12 mouse cellular contexts compared by ENCODE assay signal in genomic region chr7:19821633-19822032, GRCm38 (mm10). TPM values are rescaled to one million over a fixed set of nuclear protein-coding genes. Genes with fewer than 3 reads are reported as not detected.
DNase-seq lines count a peak whose midpoint lies in the region; ATAC-seq and TF ChIP-seq lines count a peak whose summit lies in the region.
"Had no signal": no experiment of that assay in that cellular context is flagged by ENCODE, and none has a peak within 500 bp of the region (broad histone marks: within the 10 kb centered on the region; RNA-seq: fewer than 3 reads in every experiment).

No protein-coding gene starts in this region.

- H3K9me3 ChIP-seq in embryonic facial prominence, embryonic 12.5 days, result no peaks in the 10 kb centered on the region
- 0 out of 2 replicates have a peak, but pooled peaks cover 11% of the 10 kb centered on the region for H3K9me3 ChIP-seq in embryonic facial prominence, embryonic 10.5 days
- no peaks in the 10 kb centered on the region for H3K9me3 ChIP-seq in lung, embryonic 15.5 days
- no peaks in the 10 kb centered on the region for H3K9me3 ChIP-seq in intestine, postnatal 0 days (ENCODE audit: control insufficient read depth)
- no peaks in the 10 kb centered on the region; the same call in 1 of the 2 replicates for H3K9me3 ChIP-seq in stomach, embryonic 14.5 days (ENCODE audit: control insufficient read depth, low read depth, low read length)

- no peak overlapping the region for H3K9ac ChIP-seq in embryonic facial prominence, embryonic 12.5 days
- no peak overlapping the region for H3K9ac ChIP-seq in lung, embryonic 15.5 days
- H3K9ac ChIP-seq in intestine, postnatal 0 days (ENCODE audit: low read depth, low read length), result peak overlapping the region; percentile 75; the same call in 1 of the 2 replicates
- H3K9ac ChIP-seq in stomach, embryonic 14.5 days (replicated peaks; ENCODE audit: low read depth, low read length), result no peak overlapping the region; the same call in 1 of the 2 replicates
- H3K9ac ChIP-seq: forebrain, embryonic 15.5 days had no signal

- peaks cover 43% of the 10 kb centered on the region for H3K4me1 ChIP-seq in embryonic facial prominence, embryonic 12.5 days
- H3K4me1 ChIP-seq in embryonic facial prominence, embryonic 10.5 days, result peaks cover 45% of the 10 kb centered on the region
- H3K4me1 ChIP-seq in lung, embryonic 15.5 days, result peaks cover 52% of the 10 kb centered on the region
- peaks cover 12% of the 10 kb centered on the region; the same call in 1 of the 2 replicates for H3K4me1 ChIP-seq in intestine, postnatal 0 days (replicated peaks; ENCODE audit: control insufficient read depth, insufficient read depth, low read length)
- H3K4me1 ChIP-seq in stomach, embryonic 14.5 days (ENCODE audit: control insufficient read depth, insufficient read depth, low read length), result peaks cover 39% of the 10 kb centered on the region

- no peaks in the 10 kb centered on the region for H3K36me3 ChIP-seq in embryonic facial prominence, embryonic 12.5 days
- H3K36me3 ChIP-seq in embryonic facial prominence, embryonic 10.5 days (replicated peaks), result no peaks in the 10 kb centered on the region
- H3K36me3 ChIP-seq in lung, embryonic 15.5 days, result no peaks in the 10 kb centered on the region
- no peaks in the 10 kb centered on the region; the same call in 1 of the 2 replicates for H3K36me3 ChIP-seq in intestine, postnatal 0 days (ENCODE audit: control insufficient read depth, insufficient read depth)
- no peaks in the 10 kb centered on the region for H3K36me3 ChIP-seq in stomach, embryonic 14.5 days (ENCODE audit: control insufficient read depth, insufficient read depth, low read length)
- H3K36me3 ChIP-seq: forebrain, embryonic 15.5 days; midbrain, embryonic 10.5 days had no signal

- ATAC-seq in embryonic facial prominence, embryonic 12.5 days (ENCODE audit: insufficient number of reproducible peaks, insufficient read depth, low FRiP score, low TSS enrichment), result no peak
- ATAC-seq in lung, embryonic 15.5 days (ENCODE audit: borderline replicate concordance, extremely low read depth, low FRiP score, low TSS enrichment), result no peak
- no peak for ATAC-seq in intestine, postnatal 0 days
- no peak for ATAC-seq in stomach, embryonic 14.5 days (ENCODE audit: insufficient number of reproducible peaks, insufficient read depth, low FRiP score, low read depth)
- no peak for ATAC-seq in inflammation-experienced regulatory T-cells, adult 6 months
- ATAC-seq: forebrain, embryonic 15.5 days had no signal

- no peak for TF ChIP-seq CTCF in intestine, postnatal 0 days (IDR thresholded peaks at IDR 0.05; ENCODE audit: low read depth)

- H3K27me3 ChIP-seq in embryonic facial prominence, embryonic 12.5 days, result peaks cover 32% of the 10 kb centered on the region
- peaks cover 86% of the 10 kb centered on the region for H3K27me3 ChIP-seq in embryonic facial prominence, embryonic 10.5 days (replicated peaks; ENCODE audit: low read depth, poor library complexity, severe bottlenecking)
- H3K27me3 ChIP-seq in lung, embryonic 15.5 days, result peaks cover 8% of the 10 kb centered on the region
- no peaks in the 10 kb centered on the region for H3K27me3 ChIP-seq in intestine, postnatal 0 days (replicated peaks; ENCODE audit: control insufficient read depth, insufficient read depth, low read length)
- no peaks in the 10 kb centered on the region for H3K27me3 ChIP-seq in stomach, embryonic 14.5 days (ENCODE audit: control insufficient read depth, insufficient read depth, low read length)

- H3K4me3 ChIP-seq in embryonic facial prominence, embryonic 12.5 days, result no peak overlapping the region
- no peak overlapping the region for H3K4me3 ChIP-seq in embryonic facial prominence, embryonic 10.5 days
- no peak overlapping the region for H3K4me3 ChIP-seq in lung, embryonic 15.5 days
- peak overlapping the region; percentile 71 for H3K4me3 ChIP-seq in intestine, postnatal 0 days (ENCODE audit: low read depth, low read length)
- peak overlapping the region; percentile 47 for H3K4me3 ChIP-seq in stomach, embryonic 14.5 days (ENCODE audit: low read depth, low read length)

- no peak for DNase-seq in embryonic facial prominence, embryonic 10.5 days (ENCODE audit: low spot score)
- DNase-seq in lung, postnatal 4 days, result no peak
- no peak for DNase-seq in adrenal gland, postnatal 10 days
- DNase-seq: heart, adult 11 months; kidney, adult 8-10 months had no signal

- peak overlapping the region; percentile 72 for H3K4me2 ChIP-seq in embryonic facial prominence, embryonic 12.5 days (replicated peaks)
- peak overlapping the region; percentile 95 for H3K4me2 ChIP-seq in lung, embryonic 15.5 days
- peak overlapping the region; percentile 98 for H3K4me2 ChIP-seq in intestine, postnatal 0 days (replicated peaks; ENCODE audit: low read depth)
- H3K4me2 ChIP-seq in stomach, embryonic 14.5 days (replicated peaks; ENCODE audit: low read depth, low read length), result peak overlapping the region; percentile 87

- 48% methylated on average over 7 of the region's 7 CpGs for WGBS in embryonic facial prominence, embryonic 12.5 days
- WGBS in embryonic facial prominence, embryonic 10.5 days, result 56% methylated on average over 7 of the region's 7 CpGs
- WGBS in lung, embryonic 15.5 days, result 77% methylated on average over 7 of the region's 7 CpGs
- 74% methylated on average over 7 of the region's 7 CpGs for WGBS in intestine, postnatal 0 days
- 75% methylated on average over 7 of the region's 7 CpGs for WGBS in stomach, embryonic 14.5 days

- H3K27ac ChIP-seq in embryonic facial prominence, embryonic 12.5 days, result no peak overlapping the region
- H3K27ac ChIP-seq in embryonic facial prominence, embryonic 10.5 days (replicated peaks), result no peak overlapping the region
- no peak overlapping the region for H3K27ac ChIP-seq in lung, embryonic 15.5 days
- H3K27ac ChIP-seq in intestine, postnatal 0 days (ENCODE audit: low read depth, low read length), result peak overlapping the region; percentile 96
- H3K27ac ChIP-seq in stomach, embryonic 14.5 days (ENCODE audit: low read length), result no peak overlapping the region
- H3K27ac ChIP-seq: forebrain, embryonic 15.5 days had no signal

RNA-seq across cellular contexts. Expression of gene Bcl3, which starts 0.9 kb away (rescaled TPM):
- polyA plus RNA-seq in embryonic facial prominence, embryonic 12.5 days (2016; fragmentation: Nextera tagmentation; extraction: Ambion mirVana), result 2.2 TPM in 2 replicates
- polyA plus RNA-seq in embryonic facial prominence, embryonic 10.5 days (2016; fragmentation: Nextera tagmentation; extraction: Ambion mirVana), result 1.7 TPM in 2 replicates
- polyA plus RNA-seq in lung, embryonic 15.5 days (2015; fragmentation: Nextera tagmentation; extraction: Ambion mirVana), result 4.3 and 4.7 TPM in 2 replicates
- polyA plus RNA-seq in intestine, postnatal 0 days (2015; fragmentation: Nextera tagmentation; extraction: Ambion mirVana), result 19.0 and 23.7 TPM in 2 replicates
- 10.7 and 11.5 TPM in 2 replicates for polyA plus RNA-seq in stomach, embryonic 14.5 days (2014; fragmentation: Nextera tagmentation; extraction: Ambion mirVana)
- polyA plus RNA-seq in inflammation-experienced regulatory T-cells, adult 6 months (2017; shearing (Covaris generic)), result 10 to 100 TPM; 13.6 to 19.9 (median 18.5) TPM
- 10 to 100 TPM; 15.4 to 16.6 TPM for total RNA-seq in adrenal gland, postnatal 10 days (2021)

RNA-seq across cellular contexts. Expression of gene Cblc, which starts 25.0 kb away (rescaled TPM):
- 4.4 and 4.8 TPM in 2 replicates for polyA plus RNA-seq in embryonic facial prominence, embryonic 12.5 days (2016; fragmentation: Nextera tagmentation; extraction: Ambion mirVana)
- polyA plus RNA-seq in embryonic facial prominence, embryonic 10.5 days (2016; fragmentation: Nextera tagmentation; extraction: Ambion mirVana), result 1.9 and 2.9 TPM in 2 replicates
- polyA plus RNA-seq in lung, embryonic 15.5 days (2015; fragmentation: Nextera tagmentation; extraction: Ambion mirVana), result 15.2 and 16.1 TPM in 2 replicates
- polyA plus RNA-seq in intestine, postnatal 0 days (2015; fragmentation: Nextera tagmentation; extraction: Ambion mirVana), result 54.8 and 56.5 TPM in 2 replicates
- polyA plus RNA-seq in stomach, embryonic 14.5 days (2014; fragmentation: Nextera tagmentation; extraction: Ambion mirVana), result 15.1 and 17.7 TPM in 2 replicates
- polyA plus RNA-seq in inflammation-experienced regulatory T-cells, adult 6 months (2017; shearing (Covaris generic)), result under 1 TPM in 1 of 3 experiments, not detected in 2; 0.68 TPM
- total RNA-seq in adrenal gland, postnatal 10 days (2021), result 1 to 10 TPM; 1.8 to 3.2 TPM
- polyA plus RNA-seq: forebrain, embryonic 15.5 days had no signal

RNA-seq across cellular contexts. Expression of gene Gm19345, which starts 30.2 kb away (rescaled TPM):
- polyA plus RNA-seq in embryonic facial prominence, embryonic 12.5 days (2016; fragmentation: Nextera tagmentation; extraction: Ambion mirVana), result 0.20 and 0.62 TPM in 2 replicates
- polyA plus RNA-seq in embryonic facial prominence, embryonic 10.5 days (2016; fragmentation: Nextera tagmentation; extraction: Ambion mirVana), result not detected in 2 replicates
- polyA plus RNA-seq in lung, embryonic 15.5 days (2015; fragmentation: Nextera tagmentation; extraction: Ambion mirVana), result 0.16 TPM in 1 of 2 replicates, not detected in the other
- 0.16 and 0.39 TPM in 2 replicates for polyA plus RNA-seq in intestine, postnatal 0 days (2015; fragmentation: Nextera tagmentation; extraction: Ambion mirVana)
- polyA plus RNA-seq in stomach, embryonic 14.5 days (2014; fragmentation: Nextera tagmentation; extraction: Ambion mirVana), result not detected in 2 replicates
- not detected for polyA plus RNA-seq in inflammation-experienced regulatory T-cells, adult 6 months (2017; shearing (Covaris generic))
- total RNA-seq in adrenal gland, postnatal 10 days (2021), result not detected
- polyA plus RNA-seq: midbrain, embryonic 10.5 days had no signal

RNA-seq across cellular contexts. Expression of gene Ceacam16, which starts 39.5 kb away (rescaled TPM):
- not detected in 2 replicates for polyA plus RNA-seq in embryonic facial prominence, embryonic 12.5 days (2016; fragmentation: Nextera tagmentation; extraction: Ambion mirVana)
- not detected in 2 replicates for polyA plus RNA-seq in embryonic facial prominence, embryonic 10.5 days (2016; fragmentation: Nextera tagmentation; extraction: Ambion mirVana)
- not detected in 2 replicates for polyA plus RNA-seq in lung, embryonic 15.5 days (2015; fragmentation: Nextera tagmentation; extraction: Ambion mirVana)
- polyA plus RNA-seq in intestine, postnatal 0 days (2015; fragmentation: Nextera tagmentation; extraction: Ambion mirVana), result not detected in 2 replicates
- polyA plus RNA-seq in stomach, embryonic 14.5 days (2014; fragmentation: Nextera tagmentation; extraction: Ambion mirVana), result not detected in 2 replicates
- under 1 TPM in 2 of 3 experiments, not detected in 1; 0.55 to 0.59 TPM for polyA plus RNA-seq in inflammation-experienced regulatory T-cells, adult 6 months (2017; shearing (Covaris generic))
- under 1 TPM in 1 of 2 experiments, not detected in 1; 0.18 TPM for total RNA-seq in adrenal gland, postnatal 10 days (2021)
- polyA plus RNA-seq: midbrain, embryonic 10.5 days had no signal

RNA-seq across cellular contexts. Expression of gene Bcam, which starts 50.8 kb away (rescaled TPM):
- 62.3 and 69.1 TPM in 2 replicates for polyA plus RNA-seq in embryonic facial prominence, embryonic 12.5 days (2016; fragmentation: Nextera tagmentation; extraction: Ambion mirVana)
- polyA plus RNA-seq in embryonic facial prominence, embryonic 10.5 days (2016; fragmentation: Nextera tagmentation; extraction: Ambion mirVana), result 68.3 and 79.4 TPM in 2 replicates
- polyA plus RNA-seq in lung, embryonic 15.5 days (2015; fragmentation: Nextera tagmentation; extraction: Ambion mirVana), result 313 and 345 TPM in 2 replicates
- 36.2 and 38.0 TPM in 2 replicates for polyA plus RNA-seq in intestine, postnatal 0 days (2015; fragmentation: Nextera tagmentation; extraction: Ambion mirVana)
- polyA plus RNA-seq in stomach, embryonic 14.5 days (2014; fragmentation: Nextera tagmentation; extraction: Ambion mirVana), result 156 and 164 TPM in 2 replicates
- 1 to 10 TPM; 1.1 to 2.3 (median 1.2) TPM for polyA plus RNA-seq in inflammation-experienced regulatory T-cells, adult 6 months (2017; shearing (Covaris generic))
- total RNA-seq in adrenal gland, postnatal 10 days (2021), result 10 to 100 TPM; 62.4 to 75.1 TPM

Comparison
In these comparisons a context has a peak if more than half of its experiments do, and no peak if none do; other contexts are left out.
1. H3K4me3 ChIP-seq: peak in intestine, postnatal 0 days (single experiment) and stomach, embryonic 14.5 days (single experiment); none in embryonic facial prominence, embryonic 12.5 days (single experiment), embryonic facial prominence, embryonic 10.5 days (single experiment) and lung, embryonic 15.5 days (single experiment).
2. Peak in every context shown above with its lines, with median percentiles within 50 percentile points of each other: H3K4me2 ChIP-seq.